Comparison of ENCODE assay signal across 7 mouse cellular contexts in genomic region chr19:6503926-6504655, GRCm38 (mm10). TPM values are rescaled to one million over a fixed set of nuclear protein-coding genes. Genes with fewer than 3 reads are reported as not detected.
DNase-seq lines count a peak whose midpoint lies in the region; TF ChIP-seq lines count a peak whose summit lies in the region.

No protein-coding gene starts in this region.

- H3K4me1 ChIP-seq in lung, adult 2 months (ENCODE audit: control insufficient read depth, insufficient read depth, low read length): no peaks in the 10 kb centered on the region

- no peak overlapping the region for H3K4me3 ChIP-seq in lung, adult 2 months (replicated peaks; ENCODE audit: extremely low read depth, low read depth, low read length)

- TF ChIP-seq CTCF in lung, adult 2 months (IDR thresholded peaks at IDR 0.05; ENCODE audit: insufficient read depth, low read length): no peak
- no peak for TF ChIP-seq CTCF in brain, embryonic 14.5 days (IDR thresholded peaks at IDR 0.05; ENCODE audit: borderline replicate concordance, extremely low read depth, insufficient read depth, insufficient read length)

- peak; percentile 25 for DNase-seq in lung, postnatal 10 days
- no peak for DNase-seq in lung, adult 2 months
- peak; percentile 66 for DNase-seq in brain, embryonic 14.5 days (ENCODE audit: low read depth)
- peak; percentile 74 to 75 for DNase-seq in frontal cortex, postnatal 36 days (ENCODE audit: low spot score in 2 of 2)
- DNase-seq in right cerebral cortex, postnatal 10 days (ENCODE audit: low spot score in 2 of 2): peak; percentile 83 to 85
- no peak for DNase-seq in spleen, adult 12 weeks (ENCODE audit: low spot score)
- DNase-seq in lung, postnatal 25 days (ENCODE audit: low spot score): no peak

- TF ChIP-seq POLR2A in lung, adult 2 months (IDR thresholded peaks at IDR 0.05; ENCODE audit: borderline replicate concordance, extremely low read depth, low read depth, low read length): no peak
- TF ChIP-seq POLR2A in brain, embryonic 14.5 days (IDR thresholded peaks at IDR 0.05; ENCODE audit: borderline replicate concordance, extremely low read depth, insufficient read depth, insufficient read length, poor library complexity, severe bottlenecking): no peak

- WGBS in lung, adult 2 months: 18% methylated on average over 16 of the region's 16 CpGs

RNA-seq across cellular contexts. Expression of gene Slc22a12, which starts 38.7 kb away (rescaled TPM):
- polyA plus RNA-seq in lung, adult 2 months (2012; rRNA removed): 0.62 and 0.65 TPM in 2 replicates
- polyA plus RNA-seq in brain, embryonic 14.5 days (2012; rRNA removed): not detected in 2 replicates

Comparison
In these comparisons a context has a peak if more than half of its experiments do, and no peak if none do; other contexts are left out.
1. DNase-seq: peak in lung, postnatal 10 days (single experiment), brain, embryonic 14.5 days (single experiment), frontal cortex, postnatal 36 days (2 of 2) and right cerebral cortex, postnatal 10 days (2 of 2); none in lung, adult 2 months (single experiment), spleen, adult 12 weeks (single experiment) and lung, postnatal 25 days (single experiment).